Mouse (Mus musculus) cerebellum, adult 2 months (tissue): ENCODE results near the gene A630001G21Rik.

ENCODE experiments used
- CTCF ChIP-seq: fragments of 200-500 bp; IDR thresholded peaks from 2 replicates; pipeline ENCODE4 v1.5.1; 2011; ENCODE audit warnings: low read depth, mild to moderate bottlenecking, control low read depth, low read length, moderate library complexity, borderline replicate concordance; ENCODE audit not compliant: insufficient read depth
- POLR2A ChIP-seq: fragments of 200-500 bp; IDR thresholded peaks from 2 replicates; pipeline ENCODE4 v1.6.1; 2011; ENCODE audit warnings: low read length, control low read depth, borderline replicate concordance; ENCODE audit not compliant: insufficient read depth

DNA sequence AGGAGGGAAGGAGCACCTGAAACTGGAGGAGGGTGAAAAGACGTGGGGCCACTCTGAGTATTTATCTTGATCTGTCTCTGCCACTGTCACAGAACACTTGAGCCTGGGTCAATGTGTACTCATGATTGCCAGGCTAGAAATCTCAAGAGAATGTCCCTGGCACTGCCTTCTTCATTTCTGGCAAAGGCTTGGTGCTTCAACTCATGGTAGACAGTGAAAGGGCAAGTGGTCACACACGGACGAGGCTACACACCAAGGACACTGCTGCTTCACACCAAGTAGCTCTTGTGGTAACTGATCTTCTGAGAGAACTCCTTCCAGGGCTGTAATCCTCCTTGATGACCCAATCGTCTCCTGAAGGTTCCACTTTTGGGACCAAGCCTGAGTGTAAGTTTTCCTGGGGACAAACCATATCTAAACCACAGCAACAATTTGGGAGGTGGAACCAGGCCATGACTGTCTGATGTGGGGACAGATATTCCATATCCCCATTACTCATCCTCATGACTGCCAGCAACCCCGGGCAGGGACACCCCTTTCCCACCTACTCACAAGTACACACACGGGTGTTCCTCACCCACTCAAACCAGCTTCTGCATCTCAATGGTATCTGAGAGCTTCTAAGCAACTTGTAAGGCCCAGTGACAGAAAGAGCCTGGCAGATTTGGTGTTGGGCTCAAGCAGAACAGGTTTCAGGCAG lies 20.8 kb downstream of the A630001G21Rik start:
- TF ChIP-seq CTCF (no peak), POLR2A (no peak)
